Mouse (Mus musculus) forebrain, postnatal 0 days (tissue): ENCODE measurements around the gene Npcd. TPM values are rescaled to one million over a fixed set of nuclear protein-coding genes. Genes with fewer than 3 reads are reported as not detected.
"Not testable (repeated sequence)": the region's sequence is repeated elsewhere in the genome, so short reads cannot be mapped to it uniquely, and the experiment has no call there.

Experiments used
- ATAC-seq: fragments of 200-750 bp; cut with Nextera tagmentation; 2 replicates; pipeline ENCODE4 v1.8.0; 2017; ENCODE audit warnings: mild to moderate bottlenecking, moderate library complexity
- DNase-seq: peaks from one replicate; pipeline ENCODE4 v3.0.0-alpha.2; 2015
- H3K27ac ChIP-seq: fragments of 300-500 bp; sonication (generic); 2 replicates; pipeline ENCODE4 v1.5.1; 2014; ENCODE audit warnings: low read depth, mild to moderate bottlenecking, antibody characterized with exemption, low read length, moderate library complexity, mixed read lengths
- H3K27me3 ChIP-seq: fragments of 300-500 bp; sonication (generic); 2 replicates; pipeline ENCODE4 v1.6.1; 2014; ENCODE audit warnings: mild to moderate bottlenecking, low read length, mixed read lengths; ENCODE audit not compliant: insufficient read depth
- H3K36me3 ChIP-seq: fragments of 300-500 bp; sonication (generic); 2 replicates; pipeline ENCODE4 v1.6.1; 2014; ENCODE audit warnings: mild to moderate bottlenecking, moderate library complexity; ENCODE audit not compliant: insufficient read depth
- H3K4me1 ChIP-seq: fragments of 300-500 bp; sonication (generic); 2 replicates; pipeline ENCODE4 v1.6.1; 2014; ENCODE audit warnings: antibody characterized with exemption; ENCODE audit not compliant: insufficient read depth
- H3K4me2 ChIP-seq: fragments of 300-500 bp; sonication (generic); 2 replicates; pipeline ENCODE4 v1.6.1; 2014; ENCODE audit warnings: low read depth, mild to moderate bottlenecking, moderate library complexity
- H3K4me3 ChIP-seq: fragments of 300-500 bp; sonication (generic); 2 replicates; pipeline ENCODE4 v1.5.1; 2014; ENCODE audit warnings: low read depth, low read length, mixed read lengths
- H3K9ac ChIP-seq: fragments of 300-500 bp; sonication (generic); 2 replicates; pipeline ENCODE4 v1.6.1; 2014; ENCODE audit warnings: mild to moderate bottlenecking
- H3K9me3 ChIP-seq: fragments of 300-500 bp; sonication (generic); 2 replicates; pipeline ENCODE4 v1.6.1; 2016; ENCODE audit warnings: low read length
- CTCF ChIP-seq: sonication (generic); IDR thresholded peaks from 2 replicates; pipeline ENCODE4 v1.5.1; 2016; ENCODE audit warnings: antibody characterized with exemption, control low read depth, low read depth
- WGBS: fragments of 180-500 bp; shearing (Covaris S2); extraction: QIAGEN DNeasy Blood & Tissue Kit; methylation state at CpG from one replicate; pipeline ENCODE4 v1.1.7; 2014; 5-methylcytosine and 5-hydroxymethylcytosine counted together
- polyA plus RNA-seq: library from polyadenylated mRNA; unstranded; fragments of >200 nt; fragmentation: Nextera tagmentation; extraction: Ambion mirVana; gene quantifications from 2 replicates; pipeline ENCODE4 v1.2.1, GENCODE M21; 2015
- total RNA-seq: library from RNA; depleted of rRNA; stranded (reverse); fragments of >200 nt; gene quantifications from 2 replicates; pipeline ENCODE4 v1.2.3, GENCODE M21; 2014

Gene Npcd
- total and polyA plus RNA-seq, 2 experiments from 2014 or later, result 4.0 to 18.6 TPM

DNA sequence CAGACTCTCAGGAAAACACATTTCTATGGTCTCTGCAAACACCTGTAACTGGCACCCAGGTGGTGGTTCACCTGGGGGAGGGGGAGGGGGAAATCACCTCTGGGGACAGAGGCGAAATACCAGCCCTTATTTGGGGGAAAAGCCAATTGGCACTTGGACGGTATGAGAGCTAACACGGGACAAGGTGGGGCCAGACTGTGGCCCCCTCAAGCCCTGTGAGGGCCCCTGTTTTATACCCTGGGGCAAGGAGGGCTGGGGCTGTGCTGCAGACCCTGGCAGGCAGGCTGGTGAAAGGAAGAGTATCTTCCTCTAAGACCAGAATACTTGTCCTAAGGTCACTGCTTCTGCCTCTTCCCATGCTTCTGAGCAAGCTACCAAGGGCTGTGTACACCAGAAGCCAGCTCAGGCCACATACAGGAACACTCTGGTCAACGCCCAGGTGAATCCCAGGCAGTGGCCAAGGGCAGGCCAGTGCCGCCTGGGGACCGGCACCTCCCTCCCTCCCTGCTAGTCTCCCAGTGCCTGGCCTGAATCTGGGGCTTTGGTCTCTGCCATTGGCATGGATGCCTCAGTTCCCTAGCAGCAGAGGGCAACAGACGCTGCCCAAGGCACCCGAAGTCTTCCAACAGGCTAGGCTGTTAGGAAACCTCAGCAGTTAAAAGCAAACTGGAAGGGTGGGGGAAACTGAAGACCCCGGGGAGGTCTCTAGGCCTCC is 7.7 kb downstream of the Npcd start:
- Histone ChIP-seq H3K27ac (no peak overlapping the region), H3K9ac (0 out of 2 replicates have a peak overlapping the region, but pooled peaks have one; percentile 1), H3K27me3 (no peaks in the 10 kb centered on the region), H3K9me3 (no peaks in the 10 kb centered on the region), H3K36me3 (peaks cover 29% of the 10 kb centered on the region), H3K4me3 (no peak overlapping the region), H3K4me1 (no peaks in the 10 kb centered on the region), H3K4me2 (no peak overlapping the region)
- no peak for TF ChIP-seq CTCF
- ATAC-seq, result no peak
- DNase-seq, result no peak
- 78% methylated on average over 9 of the region's 9 CpGs for WGBS

DNA sequence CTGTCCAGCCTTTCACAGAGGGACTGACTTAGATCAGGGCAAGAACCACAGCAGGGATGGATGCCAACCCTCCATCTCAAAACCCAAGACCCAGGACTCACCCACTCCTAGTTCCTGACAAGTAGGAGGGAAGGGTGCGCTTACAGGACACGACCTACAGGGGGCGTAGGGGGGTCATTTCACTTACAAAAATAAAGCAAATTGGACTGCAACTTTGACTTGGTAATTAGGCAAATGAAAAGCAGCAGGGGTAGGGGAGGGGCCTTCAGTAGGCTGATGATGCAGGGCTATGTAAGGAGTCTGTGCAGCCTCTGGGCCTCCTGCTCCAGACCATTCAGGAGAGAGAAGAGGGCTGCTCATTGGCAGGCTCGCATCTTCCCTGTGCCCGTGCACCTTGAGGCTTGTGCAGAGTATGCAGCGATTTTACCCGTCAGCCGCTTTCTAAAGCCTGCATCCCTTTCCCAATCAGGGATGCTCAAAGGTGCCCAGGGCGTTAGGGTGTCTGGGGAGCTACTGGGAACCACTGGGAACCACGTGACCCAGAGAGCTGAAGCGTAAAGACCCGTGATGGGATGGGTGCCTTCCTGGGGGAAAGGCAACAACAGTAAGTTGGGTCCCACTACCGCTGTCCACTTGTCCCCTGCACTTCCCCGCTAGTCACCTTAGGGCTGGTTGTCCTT is 8.8 kb downstream of the Npcd start:
- TF ChIP-seq CTCF, result peak; percentile 73
- WGBS, result 51% methylated on average over 14 of the region's 14 CpGs
- H3K4me1 ChIP-seq, result no peaks in the 10 kb centered on the region
- no peaks in the 10 kb centered on the region for H3K27me3 ChIP-seq
- DNase-seq (peak; percentile 64), ATAC-seq (peak; percentile 47)
- H3K4me3 ChIP-seq, result no peak overlapping the region
- no peak overlapping the region for H3K9ac ChIP-seq
- H3K9me3 ChIP-seq, result no peaks in the 10 kb centered on the region
- H3K27ac ChIP-seq, result no peak overlapping the region
- no peak overlapping the region for H3K4me2 ChIP-seq
- H3K36me3 ChIP-seq, result peaks cover 29% of the 10 kb centered on the region

DNA sequence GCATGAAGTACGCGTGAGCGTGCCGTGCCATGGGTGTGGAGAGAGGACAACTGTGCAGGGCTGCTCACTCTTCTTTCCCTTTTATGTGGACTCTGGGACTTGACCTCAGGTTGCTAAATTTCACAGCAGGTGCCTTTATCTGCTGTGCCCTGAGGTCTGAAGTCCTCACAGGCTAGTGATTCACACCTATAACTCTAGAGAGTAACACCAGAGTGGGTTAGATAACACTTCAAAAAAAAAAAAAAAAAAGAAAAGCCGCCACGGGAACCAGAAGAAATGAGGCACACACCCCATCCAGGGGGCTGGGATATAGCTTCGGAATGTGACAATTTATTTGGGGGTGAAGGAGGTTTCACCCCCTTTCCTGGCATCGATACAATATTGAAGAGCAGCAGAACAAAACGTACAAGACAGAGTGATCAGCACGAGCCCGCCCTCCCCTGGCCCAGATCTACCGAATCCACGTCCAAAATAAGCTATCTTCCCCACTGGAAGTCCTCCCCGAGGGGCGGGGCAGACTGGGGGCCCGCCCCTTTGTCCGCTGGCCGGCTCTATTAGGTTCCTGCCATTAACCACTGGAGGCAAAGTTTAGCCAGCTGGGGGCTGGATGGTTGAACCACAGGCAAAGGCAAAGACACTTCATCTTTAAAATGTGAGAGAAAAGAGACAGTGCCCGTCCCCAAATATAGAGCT is 10.3 kb downstream of the Npcd start:
- Histone ChIP-seq H3K4me1 (no peaks in the 10 kb centered on the region), H3K36me3 (peaks cover 22% of the 10 kb centered on the region), H3K9me3 (no peaks in the 10 kb centered on the region), H3K4me2 (no peak overlapping the region), H3K27me3 (no peaks in the 10 kb centered on the region), H3K9ac (no peak overlapping the region), H3K27ac (no peak overlapping the region), H3K4me3 (no peak overlapping the region)
- 68% methylated on average over 19 of the region's 19 CpGs for WGBS
- no peak for ATAC-seq
- TF ChIP-seq CTCF, result no peak
- DNase-seq, result no peak

DNA sequence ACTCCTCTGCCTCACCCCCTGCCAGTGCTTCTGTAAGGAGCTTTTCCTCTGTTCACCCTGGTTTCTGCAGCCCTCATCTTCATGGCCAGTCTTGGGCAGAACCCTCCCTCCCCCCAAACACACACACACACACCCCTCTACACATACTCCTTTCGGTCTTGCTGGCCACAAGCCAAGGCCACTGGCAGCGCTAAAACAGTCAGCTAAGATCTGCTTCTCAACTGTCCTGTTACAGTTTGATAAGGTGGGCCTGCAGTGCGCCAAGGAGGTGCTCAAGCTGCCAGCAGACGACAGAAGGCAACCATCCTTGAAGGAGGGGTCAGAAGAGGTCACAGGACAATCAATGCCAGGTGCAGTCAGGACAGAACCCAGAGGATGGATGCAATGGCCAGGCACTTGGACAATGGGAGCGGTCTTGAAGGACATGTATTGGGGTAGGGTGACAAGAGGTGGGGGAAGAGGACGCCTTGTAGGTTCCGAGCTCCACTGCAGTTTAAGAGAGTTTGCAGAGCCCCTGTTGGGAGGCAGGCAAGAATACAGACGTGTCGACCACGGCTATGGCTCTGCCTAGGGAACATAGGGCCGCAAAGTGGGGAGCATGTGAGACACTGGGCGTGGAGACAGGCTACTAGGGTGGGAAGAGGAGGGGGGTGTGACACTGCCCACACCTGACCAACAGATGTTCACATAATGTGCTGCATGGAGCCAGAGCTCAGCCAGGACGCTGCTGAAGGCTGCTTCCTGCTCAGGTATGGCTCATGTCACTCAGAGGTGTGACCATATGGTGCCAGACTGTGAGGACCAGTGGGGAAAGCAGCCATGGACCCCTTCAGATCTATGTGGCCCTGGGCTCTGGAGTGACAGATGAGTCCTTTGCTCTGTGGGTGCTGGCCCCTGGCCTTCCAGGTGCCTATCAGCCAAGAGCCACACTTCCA is 11.5 kb downstream of the Npcd start:
- no peak for ATAC-seq
- Histone ChIP-seq H3K4me3 (no peak overlapping the region), H3K27me3 (no peaks in the 10 kb centered on the region), H3K9ac (no peak overlapping the region), H3K9me3 (no peaks in the 10 kb centered on the region), H3K4me2 (no peak overlapping the region), H3K4me1 (no peaks in the 10 kb centered on the region), H3K27ac (no peak overlapping the region), H3K36me3 (peaks cover 12% of the 10 kb centered on the region)
- WGBS, result 73% methylated on average over 13 of the region's 13 CpGs
- no peak for TF ChIP-seq CTCF
- no peak for DNase-seq

DNA sequence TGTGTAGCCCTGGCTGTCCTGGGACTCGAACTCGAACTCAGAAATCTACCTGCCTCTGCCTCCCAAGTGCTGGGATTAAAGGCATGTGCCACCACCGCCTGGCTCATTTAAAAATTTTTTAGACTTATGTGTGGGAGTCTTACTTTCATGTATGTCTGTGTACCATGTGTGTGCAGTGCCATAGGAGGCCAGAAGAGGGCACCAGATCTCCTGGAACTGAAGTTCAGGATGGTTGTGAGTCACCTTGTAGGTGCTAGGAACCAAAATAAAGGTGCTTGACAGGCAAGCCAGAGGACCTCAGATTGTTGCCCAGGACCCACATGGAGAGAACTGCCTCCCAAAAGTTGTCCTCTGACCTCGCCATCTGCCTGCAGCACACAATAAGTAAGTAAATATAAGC is 15.7 kb downstream of the Npcd start:
- Histone ChIP-seq H3K9ac (no peak overlapping the region), H3K4me3 (no peak overlapping the region), H3K27ac (no peak overlapping the region), H3K4me1 (no peaks in the 10 kb centered on the region), H3K4me2 (no peak overlapping the region), H3K27me3 (no peaks in the 10 kb centered on the region), H3K36me3 (peaks cover 6% of the 10 kb centered on the region), H3K9me3 (no peaks in the 10 kb centered on the region)
- DNase-seq (no peak), ATAC-seq (no peak)
- WGBS, result 87% methylated on average over 4 of the region's 4 CpGs
- peak; percentile 34 for TF ChIP-seq CTCF

DNA sequence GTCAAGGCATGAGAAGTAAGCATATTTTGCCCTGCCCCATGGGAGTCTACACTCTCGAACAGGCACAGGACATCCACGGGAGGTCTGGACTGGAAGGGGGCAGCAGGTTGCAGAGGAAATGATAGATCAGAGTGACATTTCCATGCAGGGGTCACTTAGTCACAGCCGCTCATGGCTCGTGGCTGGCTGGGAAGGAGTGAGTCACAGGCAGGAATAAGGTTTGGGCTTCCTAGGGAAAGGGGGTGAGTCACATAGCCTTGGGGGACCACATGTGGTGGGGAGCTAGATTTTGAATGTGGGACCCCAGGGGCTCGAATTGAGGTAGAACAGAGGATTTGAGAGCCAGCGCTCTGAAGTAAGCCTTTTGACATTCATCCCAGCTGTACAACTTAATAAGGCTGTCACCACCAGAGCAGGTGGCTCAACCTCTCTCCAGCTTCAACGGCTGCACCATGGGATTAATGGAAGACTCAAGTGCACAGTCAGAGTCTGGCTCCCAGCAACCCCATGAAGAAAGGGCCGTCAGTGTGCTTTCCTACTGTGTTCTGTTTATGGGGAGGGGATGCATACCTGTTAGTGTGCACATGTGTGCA is 20.3 kb downstream of the Npcd start:
- no peaks in the 10 kb centered on the region for H3K4me1 ChIP-seq
- no peak overlapping the region for H3K4me2 ChIP-seq
- H3K27ac ChIP-seq, result no peak overlapping the region
- WGBS, result 51% methylated on average over 8 of the region's 8 CpGs
- H3K4me3 ChIP-seq, result no peak overlapping the region
- H3K9ac ChIP-seq, result no peak overlapping the region
- H3K36me3 ChIP-seq, result no peaks in the 10 kb centered on the region
- H3K9me3 ChIP-seq, result no peaks in the 10 kb centered on the region
- H3K27me3 ChIP-seq, result no peaks in the 10 kb centered on the region; the same call in 1 of the 2 replicates
- TF ChIP-seq CTCF, result no peak
- ATAC-seq (no peak), DNase-seq (no peak)

DNA sequence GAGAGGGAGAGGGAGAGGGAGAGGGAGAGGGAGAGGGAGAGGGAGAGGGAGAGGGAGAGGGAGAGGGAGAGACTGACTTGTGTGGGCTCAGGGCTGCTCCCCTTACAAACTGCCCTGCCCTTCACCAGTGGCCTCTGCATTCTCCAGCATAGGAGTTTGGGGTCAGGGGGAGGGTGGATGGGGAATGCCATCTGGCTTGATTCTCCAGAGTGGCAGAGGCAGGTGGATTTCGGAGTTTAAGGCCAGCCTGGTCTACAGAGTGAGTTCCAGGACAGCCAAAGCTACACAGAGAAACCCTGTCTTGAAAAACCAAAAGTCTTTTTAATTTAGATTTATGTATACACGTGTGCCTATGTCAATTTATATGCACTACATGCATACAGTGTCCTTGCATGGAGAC is 21.2 kb downstream of the Npcd start:
- not testable (repeated sequence) for H3K36me3 ChIP-seq, H3K9me3 ChIP-seq, H3K9ac ChIP-seq, DNase-seq, ATAC-seq, H3K27ac ChIP-seq, H3K27me3 ChIP-seq, H3K4me1 ChIP-seq, H3K4me2 ChIP-seq, H3K4me3 ChIP-seq
- WGBS, result 70% methylated on average over 2 of the region's 2 CpGs
